Mouse (Mus musculus): Measurements from ENCODE around the gene Rps21. TPM values are rescaled to one million over a fixed set of nuclear protein-coding genes. Genes with fewer than 3 reads are reported as not detected.

The Rps21 gene
- 386 and 447 TPM in 2 replicates for polyA plus RNA-seq (2014; fragmentation: Nextera tagmentation; extraction: Ambion mirVana)

DNA sequence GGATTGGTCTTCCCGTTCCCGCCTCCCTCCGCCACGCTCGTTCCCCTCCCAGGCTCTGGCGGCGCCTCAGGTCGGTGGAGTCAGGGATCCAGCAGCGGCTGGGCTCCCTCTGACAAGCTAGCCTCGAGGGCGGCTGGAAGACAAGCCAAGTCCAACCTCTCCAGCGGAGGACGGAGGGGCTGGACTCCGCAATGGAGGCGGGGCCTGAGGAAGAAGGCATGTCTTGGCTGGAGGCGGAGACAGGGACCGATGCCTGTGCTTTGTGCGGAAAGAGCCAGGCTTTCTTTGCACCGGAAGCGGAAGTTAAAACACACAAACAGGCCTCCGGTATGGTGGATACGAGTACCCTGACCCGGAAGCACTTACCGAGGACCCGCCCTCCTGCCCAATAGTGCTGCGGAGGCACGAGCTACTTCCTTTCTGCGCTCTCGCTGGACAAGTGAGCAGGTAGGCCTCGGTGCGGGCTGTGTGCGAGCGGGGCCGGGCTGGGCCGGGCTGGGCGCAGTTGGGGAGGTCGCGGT, at the start of gene Rps21:
Gene Rps21, plus strand, starts transcription at position 377 of the 521 bp plus-strand sequence.
- Histone ChIP-seq H3K27ac (replicated peaks in 1 of 2; ENCODE audit: control insufficient read depth in 1 of 2, insufficient read depth in 1 of 2, low read depth in 2 of 2, low read length in 2 of 2) (peak within 1 kb of the TSS; percentile 93 to 97), H3K27me3 (ENCODE audit: control insufficient read depth, insufficient read depth, low read length) (no peaks in the 10 kb centered on the region), H3K4me3 (ENCODE audit: control insufficient read depth in 1 of 2, insufficient read depth in 1 of 2, low read depth in 1 of 2, low read length in 2 of 2) (peak within 1 kb of the TSS; percentile 77 to 85), H3K4me2 (ENCODE audit: low read length) (peak within 1 kb of the TSS; percentile 75), H3K9ac (ENCODE audit: low read length) (peak within 1 kb of the TSS; percentile 93), H3K9me3 (ENCODE audit: control insufficient read depth, low read length) (no peaks in the 10 kb centered on the region), H3K4me1 (ENCODE audit: control insufficient read depth in 2 of 2, insufficient read depth in 2 of 2, low read length in 2 of 2) (peaks cover 5 to 10% of the 10 kb centered on the region in 2 experiments; a peak in 3 of 4 replicates), H3K36me3 (ENCODE audit: control insufficient read depth, insufficient read depth, low read length) (peaks cover 41% of the 10 kb centered on the region)
- ATAC-seq (ENCODE audit: insufficient number of reproducible peaks, insufficient read depth, low FRiP score, low read depth) = peak; percentile 96
- WGBS = 1% methylated on average over 33 of the region's 38 CpGs

DNA sequence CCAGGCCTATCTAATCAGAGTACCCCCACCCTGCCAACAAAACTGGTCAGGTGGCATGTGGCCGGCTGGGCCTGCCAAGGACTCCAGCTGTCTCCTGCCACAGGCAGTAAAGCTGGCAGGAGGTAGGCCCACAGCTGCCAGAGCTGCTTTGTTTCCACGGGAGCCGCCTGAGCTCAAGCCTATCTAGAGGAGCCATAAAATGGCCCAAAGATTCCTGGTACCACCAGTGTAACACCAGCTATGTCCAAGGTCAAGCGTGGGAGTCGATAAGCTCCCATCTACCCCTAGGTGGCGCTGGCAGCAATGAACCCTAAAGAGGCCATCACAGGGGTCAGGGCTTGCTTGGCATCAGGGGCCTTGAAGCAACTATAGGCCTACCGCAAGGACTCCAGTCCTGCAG, 49.3 kb upstream of the Rps21 start:
- Histone ChIP-seq H3K9me3 (ENCODE audit: control insufficient read depth, low read length) (0 out of 2 replicates have a peak, but pooled peaks cover 3% of the 10 kb centered on the region), H3K4me3 (ENCODE audit: control insufficient read depth in 1 of 2, insufficient read depth in 1 of 2, low read depth in 1 of 2, low read length in 2 of 2) (no peak overlapping the region), H3K27me3 (ENCODE audit: control insufficient read depth, insufficient read depth, low read length) (no peaks in the 10 kb centered on the region), H3K4me2 (ENCODE audit: low read length) (no peak overlapping the region), H3K9ac (ENCODE audit: low read length) (no peak overlapping the region), H3K36me3 (ENCODE audit: control insufficient read depth, insufficient read depth, low read length) (peaks cover 11% of the 10 kb centered on the region), H3K27ac (replicated peaks in 1 of 2; ENCODE audit: control insufficient read depth in 1 of 2, insufficient read depth in 1 of 2, low read depth in 2 of 2, low read length in 2 of 2) (peak overlapping the region in 1 of 2 experiments; percentile 24; a peak in 1 of 4 replicates), H3K4me1 (ENCODE audit: control insufficient read depth in 2 of 2, insufficient read depth in 2 of 2, low read length in 2 of 2) (peaks cover 5 to 6% of the 10 kb centered on the region in 2 experiments; a peak in 1 of 4 replicates)
- WGBS = 67% methylated on average over 7 of the region's 7 CpGs
- no peak for ATAC-seq (ENCODE audit: insufficient number of reproducible peaks, insufficient read depth, low FRiP score, low read depth)

DNA sequence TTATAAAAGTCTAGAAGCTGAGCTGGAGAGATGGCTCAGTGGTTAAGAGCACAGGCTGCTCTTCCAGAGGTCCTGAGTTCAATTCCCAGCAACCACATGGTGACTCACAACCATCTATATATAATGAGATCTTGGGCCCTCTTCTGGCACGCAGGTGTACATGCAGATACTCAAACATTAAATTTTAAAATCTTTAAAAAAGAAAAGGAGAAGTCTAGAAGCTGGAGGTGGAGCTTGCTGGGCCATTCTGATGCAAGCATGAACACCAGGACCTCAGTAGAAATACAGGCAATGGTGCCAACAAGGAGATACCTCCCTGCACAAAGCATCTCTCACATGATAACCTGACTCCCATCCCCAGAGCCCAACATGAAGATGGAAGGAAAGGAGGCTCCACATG, 48.2 kb upstream of the Rps21 start:
- Histone ChIP-seq H3K4me3 (ENCODE audit: control insufficient read depth in 1 of 2, insufficient read depth in 1 of 2, low read depth in 1 of 2, low read length in 2 of 2) (no peak overlapping the region), H3K27me3 (ENCODE audit: control insufficient read depth, insufficient read depth, low read length) (no peaks in the 10 kb centered on the region), H3K36me3 (ENCODE audit: control insufficient read depth, insufficient read depth, low read length) (peaks cover 11% of the 10 kb centered on the region), H3K4me1 (ENCODE audit: control insufficient read depth in 2 of 2, insufficient read depth in 2 of 2, low read length in 2 of 2) (peaks cover 6% of the 10 kb centered on the region in 2 experiments; a peak in 2 of 4 replicates), H3K4me2 (ENCODE audit: low read length) (no peak overlapping the region), H3K9ac (ENCODE audit: low read length) (no peak overlapping the region), H3K27ac (replicated peaks in 1 of 2; ENCODE audit: control insufficient read depth in 1 of 2, insufficient read depth in 1 of 2, low read depth in 2 of 2, low read length in 2 of 2) (no peak overlapping the region), H3K9me3 (ENCODE audit: control insufficient read depth, low read length) (0 out of 2 replicates have a peak, but pooled peaks cover 3% of the 10 kb centered on the region)
- WGBS = 86% methylated on average over 1 of the region's 1 CpGs
- ATAC-seq (ENCODE audit: insufficient number of reproducible peaks, insufficient read depth, low FRiP score, low read depth) = no peak

DNA sequence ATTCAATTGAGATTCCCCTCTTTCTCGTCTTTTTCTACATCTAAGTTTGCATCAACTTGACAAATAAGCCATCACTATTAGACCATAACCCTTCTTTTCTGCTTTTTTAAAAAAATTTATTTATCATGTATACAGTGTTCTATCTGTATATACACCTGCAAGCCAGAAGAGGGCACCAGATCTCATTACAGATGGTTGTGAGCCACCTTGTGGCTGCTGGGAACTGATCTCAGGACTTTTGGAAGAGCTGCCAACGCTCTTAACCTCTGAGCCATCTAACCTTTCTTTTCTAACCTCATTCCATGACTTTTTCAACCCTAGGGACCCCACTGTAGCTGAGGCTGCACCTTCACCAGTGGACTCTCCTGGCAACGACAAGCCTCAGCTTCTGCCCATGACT, 44.9 kb upstream of the Rps21 start:
- Histone ChIP-seq H3K9me3 (ENCODE audit: control insufficient read depth, low read length) (0 out of 2 replicates have a peak, but pooled peaks cover 3% of the 10 kb centered on the region), H3K27me3 (ENCODE audit: control insufficient read depth, insufficient read depth, low read length) (no peaks in the 10 kb centered on the region), H3K4me2 (ENCODE audit: low read length) (no peak overlapping the region), H3K4me1 (ENCODE audit: control insufficient read depth in 2 of 2, insufficient read depth in 2 of 2, low read length in 2 of 2) (peaks cover 26 to 32% of the 10 kb centered on the region in 2 experiments), H3K27ac (replicated peaks in 1 of 2; ENCODE audit: control insufficient read depth in 1 of 2, insufficient read depth in 1 of 2, low read depth in 2 of 2, low read length in 2 of 2) (no peak overlapping the region), H3K4me3 (ENCODE audit: control insufficient read depth in 1 of 2, insufficient read depth in 1 of 2, low read depth in 1 of 2, low read length in 2 of 2) (no peak overlapping the region), H3K36me3 (ENCODE audit: control insufficient read depth, insufficient read depth, low read length) (0 out of 2 replicates have a peak, but pooled peaks cover under 1% of the 10 kb centered on the region), H3K9ac (ENCODE audit: low read length) (no peak overlapping the region)
- ATAC-seq (ENCODE audit: insufficient number of reproducible peaks, insufficient read depth, low FRiP score, low read depth) = no peak
- WGBS = 89% methylated on average over 3 of the region's 3 CpGs

DNA sequence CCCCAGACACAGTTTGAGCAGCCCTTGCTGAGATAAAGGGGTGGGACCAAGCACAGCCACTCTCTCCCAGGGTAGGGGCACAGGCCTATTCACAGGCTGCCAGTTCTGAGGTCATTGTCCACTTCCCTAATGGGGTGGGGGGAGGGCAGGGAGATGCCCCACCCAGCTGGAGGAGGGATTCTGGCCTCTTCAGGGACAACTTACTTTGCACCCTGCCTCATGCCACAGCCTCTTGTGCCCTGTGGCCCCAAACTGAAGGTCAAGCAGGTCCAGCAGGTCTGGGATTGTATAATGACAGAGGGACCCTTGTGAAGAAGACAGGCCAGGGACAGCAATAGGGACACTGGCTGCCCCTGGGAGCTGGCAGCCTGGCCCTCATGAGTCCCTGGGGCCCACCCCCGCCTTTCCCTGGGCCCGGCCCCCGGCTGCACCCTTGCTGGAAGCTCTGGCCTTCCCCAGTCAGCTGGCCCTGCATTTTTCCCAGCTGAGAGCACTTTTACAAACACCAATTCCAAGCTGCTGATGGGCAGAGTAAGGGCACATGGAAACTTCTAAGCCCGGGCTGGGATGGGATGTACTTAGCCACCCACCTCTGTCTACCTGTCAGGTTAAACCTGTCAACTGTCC, 42.7 kb upstream of the Rps21 start:
- Histone ChIP-seq H3K36me3 (ENCODE audit: control insufficient read depth, insufficient read depth, low read length) (0 out of 2 replicates have a peak, but pooled peaks cover 1% of the 10 kb centered on the region), H3K4me3 (ENCODE audit: control insufficient read depth in 1 of 2, insufficient read depth in 1 of 2, low read depth in 1 of 2, low read length in 2 of 2) (no peak overlapping the region), H3K27ac (replicated peaks in 1 of 2; ENCODE audit: control insufficient read depth in 1 of 2, insufficient read depth in 1 of 2, low read depth in 2 of 2, low read length in 2 of 2) (peak overlapping the region; percentile 57 to 73; a peak in 3 of 4 replicates), H3K9ac (ENCODE audit: low read length) (peak overlapping the region; percentile 41; the same call in 1 of the 2 replicates), H3K9me3 (ENCODE audit: control insufficient read depth, low read length) (0 out of 2 replicates have a peak, but pooled peaks cover 3% of the 10 kb centered on the region), H3K4me2 (ENCODE audit: low read length) (no peak overlapping the region), H3K4me1 (ENCODE audit: control insufficient read depth in 2 of 2, insufficient read depth in 2 of 2, low read length in 2 of 2) (peaks cover 37 to 47% of the 10 kb centered on the region in 2 experiments), H3K27me3 (ENCODE audit: control insufficient read depth, insufficient read depth, low read length) (no peaks in the 10 kb centered on the region)
- WGBS = 47% methylated on average over 4 of the region's 4 CpGs
- ATAC-seq (ENCODE audit: insufficient number of reproducible peaks, insufficient read depth, low FRiP score, low read depth) = no peak

DNA sequence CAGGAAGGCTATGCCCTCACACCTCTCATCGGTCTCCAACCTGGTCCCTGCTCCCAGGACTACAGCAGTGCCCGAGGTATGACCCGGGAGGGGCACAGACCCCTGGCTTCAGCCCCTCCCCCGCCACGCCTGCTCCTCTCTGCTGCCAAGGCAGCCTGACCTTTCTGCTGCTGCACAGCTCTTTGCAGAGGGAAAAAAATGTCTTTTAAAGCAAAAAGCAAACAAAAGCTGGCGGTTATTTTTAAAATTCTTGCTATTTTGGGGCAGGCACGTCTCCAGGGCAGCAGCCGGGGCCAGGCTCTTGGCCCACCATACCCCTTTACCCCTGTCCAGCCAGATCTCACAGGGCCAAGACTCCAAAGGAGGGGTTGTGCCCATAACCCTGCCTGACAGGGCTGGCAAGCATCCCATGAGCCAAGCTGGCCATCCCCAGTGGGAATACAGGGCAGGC, 42.1 kb upstream of the Rps21 start:
- peak overlapping the region; percentile 57 to 73; a peak in 3 of 4 replicates for H3K27ac ChIP-seq (replicated peaks in 1 of 2; ENCODE audit: control insufficient read depth in 1 of 2, insufficient read depth in 1 of 2, low read depth in 2 of 2, low read length in 2 of 2)
- no peak overlapping the region for H3K4me3 ChIP-seq (ENCODE audit: control insufficient read depth in 1 of 2, insufficient read depth in 1 of 2, low read depth in 1 of 2, low read length in 2 of 2)
- H3K9ac ChIP-seq (ENCODE audit: low read length) = 0 out of 2 replicates have a peak overlapping the region, but pooled peaks have one; percentile 48
- H3K36me3 ChIP-seq (ENCODE audit: control insufficient read depth, insufficient read depth, low read length) = 0 out of 2 replicates have a peak, but pooled peaks cover 4% of the 10 kb centered on the region
- no peak for ATAC-seq (ENCODE audit: insufficient number of reproducible peaks, insufficient read depth, low FRiP score, low read depth)
- H3K4me2 ChIP-seq (ENCODE audit: low read length) = 0 out of 2 replicates have a peak overlapping the region, but pooled peaks have one; percentile 7
- peaks cover 37 to 47% of the 10 kb centered on the region in 2 experiments for H3K4me1 ChIP-seq (ENCODE audit: control insufficient read depth in 2 of 2, insufficient read depth in 2 of 2, low read length in 2 of 2)
- 0 out of 2 replicates have a peak, but pooled peaks cover 3% of the 10 kb centered on the region for H3K9me3 ChIP-seq (ENCODE audit: control insufficient read depth, low read length)
- whole genome bisulfite sequencing = 58% methylated on average over 8 of the region's 8 CpGs
- no peaks in the 10 kb centered on the region for H3K27me3 ChIP-seq (ENCODE audit: control insufficient read depth, insufficient read depth, low read length)

DNA sequence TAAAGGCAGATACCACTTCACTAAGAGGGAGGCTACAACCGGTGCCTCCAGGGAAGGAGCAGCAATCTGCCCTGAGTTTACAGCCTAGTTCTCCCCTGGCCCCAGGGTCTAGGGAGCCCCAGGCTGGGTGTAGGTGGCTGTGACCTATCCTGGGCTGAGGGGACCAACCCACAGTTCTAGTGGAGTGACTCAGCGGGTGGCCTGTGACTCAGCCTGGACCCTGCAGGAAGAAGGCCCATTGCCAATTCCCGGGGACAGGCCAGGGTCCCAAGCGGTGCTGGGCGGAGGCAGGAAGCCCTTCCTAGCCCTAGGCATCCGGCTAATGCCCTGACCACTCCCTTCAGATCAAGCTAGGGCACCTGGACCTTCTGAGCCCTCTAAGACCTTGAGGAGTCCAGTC, 41.2 kb upstream of the Rps21 start:
- peaks cover 39 to 47% of the 10 kb centered on the region in 2 experiments for H3K4me1 ChIP-seq (ENCODE audit: control insufficient read depth in 2 of 2, insufficient read depth in 2 of 2, low read length in 2 of 2)

More for the DNA sequence above, 41.2 kb upstream of the Rps21 start:
- Histone ChIP-seq H3K9ac (ENCODE audit: low read length) (peak overlapping the region; percentile 35; the same call in 1 of the 2 replicates), H3K27ac (replicated peaks in 1 of 2; ENCODE audit: control insufficient read depth in 1 of 2, insufficient read depth in 1 of 2, low read depth in 2 of 2, low read length in 2 of 2) (peak overlapping the region in 1 of 2 experiments; percentile 73; a peak in 1 of 4 replicates), H3K9me3 (ENCODE audit: control insufficient read depth, low read length) (0 out of 2 replicates have a peak, but pooled peaks cover 3% of the 10 kb centered on the region), H3K4me3 (ENCODE audit: control insufficient read depth in 1 of 2, insufficient read depth in 1 of 2, low read depth in 1 of 2, low read length in 2 of 2) (no peak overlapping the region), H3K27me3 (ENCODE audit: control insufficient read depth, insufficient read depth, low read length) (no peaks in the 10 kb centered on the region), H3K4me2 (ENCODE audit: low read length) (no peak overlapping the region), H3K36me3 (ENCODE audit: control insufficient read depth, insufficient read depth, low read length) (peaks cover 8% of the 10 kb centered on the region; the same call in 1 of the 2 replicates)
- WGBS = 56% methylated on average over 6 of the region's 6 CpGs
- no peak; the same call in 1 of the 2 replicates for ATAC-seq (ENCODE audit: insufficient number of reproducible peaks, insufficient read depth, low FRiP score, low read depth)

Measured in heart, embryonic 14.5 days (tissue).